Mouse (Mus musculus): ENCODE measurements around the gene Faf1.

DNA sequence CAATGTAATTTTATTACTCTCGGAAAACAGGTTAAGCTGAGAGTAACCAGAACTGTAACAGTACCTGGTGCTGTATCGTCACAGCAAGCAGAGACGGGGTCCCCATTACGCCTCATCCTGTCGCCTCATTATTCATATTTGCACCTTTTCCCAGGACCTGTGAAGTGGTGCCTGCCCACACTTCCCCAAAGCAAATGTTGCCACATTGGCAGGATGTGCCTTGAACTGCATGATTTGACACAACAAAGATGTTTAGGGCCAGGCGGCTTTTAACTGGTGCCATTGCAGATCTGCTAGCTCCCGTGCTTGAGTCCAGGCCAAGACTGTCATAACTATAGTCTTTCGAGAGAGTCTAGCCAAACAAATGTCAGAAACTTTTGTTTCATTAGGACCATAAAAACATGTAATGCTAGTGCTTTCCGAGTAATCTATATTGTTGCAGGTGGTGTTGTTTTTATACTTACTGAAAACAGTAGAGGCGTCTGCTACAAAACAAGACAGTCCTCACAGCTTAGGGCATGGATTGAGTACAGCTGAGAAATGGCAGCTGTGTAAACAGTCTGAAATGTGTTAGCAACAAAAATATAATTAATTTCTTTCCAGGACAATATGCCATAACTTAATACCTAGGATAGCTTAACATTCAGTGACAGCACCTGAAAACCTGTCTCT lies 121.3 kb downstream of the Faf1 start:
- no peak for TF ChIP-seq CTCF (IDR thresholded peaks at IDR 0.05; ENCODE audit: low read depth)
- TF ChIP-seq EP300 (optimal IDR thresholded peaks at IDR 0.05) = no peak
